Mouse (Mus musculus) hindbrain, embryonic 14.5 days (tissue): ENCODE measurements around the gene Dennd4b. TPM values are rescaled to one million over a fixed set of nuclear protein-coding genes. Genes with fewer than 3 reads are reported as not detected.

Experiments used
- ATAC-seq: fragments of 200-750 bp; cut with Nextera tagmentation; 2 replicates; pipeline ENCODE4 v1.8.0; 2017; ENCODE audit warnings: moderate number of reproducible peaks, mild to moderate bottlenecking, moderate TSS enrichment, moderate library complexity; ENCODE audit not compliant: low FRiP score
- DNase-seq: peaks from one replicate; pipeline ENCODE4 v3.0.0-alpha.2; 2015; ENCODE audit warnings: low spot score
- H3K27ac ChIP-seq: fragments of 300-500 bp; sonication (generic); 2 replicates; pipeline ENCODE4 v1.5.1; 2014; ENCODE audit warnings: mild to moderate bottlenecking, moderate library complexity
- H3K27me3 ChIP-seq: fragments of 300-500 bp; sonication (generic); 2 replicates; pipeline ENCODE4 v1.6.1; 2014; ENCODE audit warnings: mild to moderate bottlenecking, low read length, mixed read lengths; ENCODE audit not compliant: control insufficient read depth, insufficient read depth
- H3K36me3 ChIP-seq: fragments of 300-500 bp; sonication (generic); replicated peaks from 2 replicates; pipeline ENCODE4 v1.6.1; 2014; ENCODE audit not compliant: control insufficient read depth, insufficient read depth
- H3K4me1 ChIP-seq: fragments of 300-500 bp; sonication (generic); replicated peaks from 2 replicates; pipeline ENCODE4 v1.6.1; 2014; ENCODE audit warnings: antibody characterized with exemption, low read length, mixed read lengths; ENCODE audit not compliant: control insufficient read depth, insufficient read depth
- H3K4me2 ChIP-seq: fragments of 300-500 bp; sonication (generic); replicated peaks from 2 replicates; pipeline ENCODE4 v1.6.1; 2014; ENCODE audit warnings: mild to moderate bottlenecking, moderate library complexity
- H3K4me3 ChIP-seq: fragments of 300-500 bp; sonication (generic); replicated peaks from 2 replicates; pipeline ENCODE4 v1.5.1; 2014; ENCODE audit warnings: mild to moderate bottlenecking, low read length
- H3K9ac ChIP-seq: fragments of 300-500 bp; sonication (generic); 2 replicates; pipeline ENCODE4 v1.6.1; 2014
- H3K9me3 ChIP-seq: fragments of 300-500 bp; sonication (generic); 2 replicates; pipeline ENCODE4 v1.6.1; 2016; ENCODE audit warnings: low read length; ENCODE audit not compliant: control insufficient read depth
- WGBS: fragments of 180-500 bp; shearing (Covaris S2); extraction: QIAGEN DNeasy Blood & Tissue Kit; methylation state at CpG from one replicate; pipeline ENCODE4 v1.1.7; 2014; 5-methylcytosine and 5-hydroxymethylcytosine counted together
- microRNA-seq: library from miRNA; unstranded; fragments of <30 nt; microRNA quantifications from one replicate; pipeline ENCODE4, GENCODE M21; 2016
- polyA plus RNA-seq: library from polyadenylated mRNA; unstranded; fragments of >200 nt; fragmentation: Nextera tagmentation; extraction: Ambion mirVana; gene quantifications from 2 replicates; pipeline ENCODE4 v1.2.1, GENCODE M21; 2014

Gene Dennd4b
- polyA plus RNA-seq, 1 experiment from 2014 or later = 7.1 TPM

DNA sequence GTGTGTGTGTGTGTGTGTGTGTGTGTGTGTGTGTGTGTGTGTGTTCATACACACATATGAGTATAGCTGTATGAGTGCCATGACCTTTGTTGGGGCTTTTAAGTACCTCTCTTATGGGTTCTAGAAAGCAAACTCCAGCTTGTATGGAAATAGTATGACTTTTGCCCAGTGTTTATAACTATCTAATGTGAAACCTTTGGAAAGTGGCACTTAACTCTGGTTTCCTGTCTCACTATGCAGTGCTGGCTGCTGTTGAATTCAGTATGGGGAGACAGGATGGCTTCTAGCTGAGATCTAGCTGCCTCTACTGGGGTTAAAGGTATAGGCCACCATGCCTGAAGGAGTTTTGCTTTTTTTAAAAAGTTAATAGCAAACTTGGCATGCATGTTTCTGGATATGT, 44.6 kb downstream of the Dennd4b start:
- DNase-seq (no peak), ATAC-seq (no peak)
- Histone ChIP-seq H3K36me3 (no peaks in the 10 kb centered on the region), H3K4me3 (no peak overlapping the region), H3K27me3 (no peaks in the 10 kb centered on the region), H3K4me1 (no peaks in the 10 kb centered on the region), H3K9me3 (no peaks in the 10 kb centered on the region), H3K4me2 (no peak overlapping the region), H3K27ac (no peak overlapping the region), H3K9ac (no peak overlapping the region)

- H3K36me3 ChIP-seq = no peaks in the 10 kb centered on the region
- no peak overlapping the region for H3K4me3 ChIP-seq
- H3K9ac ChIP-seq = no peak overlapping the region
- ATAC-seq (no peak), DNase-seq (no peak)
- no peak overlapping the region for H3K4me2 ChIP-seq
- H3K4me1 ChIP-seq = no peaks in the 10 kb centered on the region
- H3K27ac ChIP-seq = no peak overlapping the region
- H3K27me3 ChIP-seq = no peaks in the 10 kb centered on the region
- H3K9me3 ChIP-seq = no peaks in the 10 kb centered on the region
Measured at GRCm38 (mm10) chr3:90313367-90313766, 48.4 kb downstream of the Dennd4b start.

GRCm38 (mm10) chr3:90314241-90314640, 49.3 kb downstream of the Dennd4b start:
- Histone ChIP-seq H3K4me1 (no peaks in the 10 kb centered on the region), H3K4me2 (no peak overlapping the region), H3K9me3 (no peaks in the 10 kb centered on the region), H3K4me3 (no peak overlapping the region), H3K36me3 (no peaks in the 10 kb centered on the region), H3K27ac (no peak overlapping the region), H3K9ac (no peak overlapping the region), H3K27me3 (no peaks in the 10 kb centered on the region)
- no peak; the same call in 1 of the 2 replicates for ATAC-seq
- DNase-seq = no peak

- 40% methylated on average over 6 of the region's 6 CpGs for WGBS
- Histone ChIP-seq H3K4me2 (peak overlapping the region; percentile 54), H3K36me3 (no peaks in the 10 kb centered on the region), H3K9ac (peak overlapping the region; percentile 61), H3K4me1 (peaks cover 20% of the 10 kb centered on the region), H3K27me3 (no peaks in the 10 kb centered on the region), H3K9me3 (no peaks in the 10 kb centered on the region), H3K27ac (peak overlapping the region; percentile 96), H3K4me3 (peak overlapping the region; percentile 16)
- ATAC-seq (peak; percentile 78), DNase-seq (peak; percentile 46)
Measured at GRCm38 (mm10) chr3:90322289-90322688, 57.3 kb downstream of the Dennd4b start.

DNA sequence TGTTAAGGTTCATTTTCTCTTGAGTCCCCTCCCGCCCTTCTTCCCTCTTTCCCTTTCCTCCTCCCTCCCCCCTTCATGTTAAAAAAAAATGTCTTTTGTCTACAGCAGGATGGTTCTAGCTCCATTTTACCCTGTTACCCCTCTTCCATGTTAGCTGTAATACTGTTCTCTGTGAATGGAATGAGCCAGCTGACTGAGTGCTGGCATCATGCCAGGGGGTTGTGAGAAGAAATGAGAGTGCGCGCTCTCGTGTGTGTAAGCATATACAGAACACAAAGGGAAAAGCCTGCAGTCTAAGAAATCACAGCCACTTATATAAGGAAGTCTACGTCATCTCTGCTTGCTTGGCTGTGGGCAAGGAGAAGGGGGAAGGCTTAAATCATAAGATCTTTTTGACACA, 58.1 kb downstream of the Dennd4b start:
- peak overlapping the region; percentile 54 for H3K4me2 ChIP-seq
- H3K36me3 ChIP-seq = no peaks in the 10 kb centered on the region
- no peak overlapping the region for H3K4me3 ChIP-seq
- ATAC-seq (peak; percentile 94), DNase-seq (peak; percentile 94)
- H3K4me1 ChIP-seq = peaks cover 20% of the 10 kb centered on the region
- WGBS = 12% methylated on average over 5 of the region's 5 CpGs
- H3K9me3 ChIP-seq = no peaks in the 10 kb centered on the region
- H3K9ac ChIP-seq = peak overlapping the region; percentile 61
- H3K27me3 ChIP-seq = no peaks in the 10 kb centered on the region
- peak overlapping the region; percentile 96 for H3K27ac ChIP-seq

Small RNA genes within 50 kb of the gene (microRNA-seq; reads per million reads assigned to microRNA genes)
- not detected for gene Mir7012

Other genes with a start within 250 kb of the Dennd4b start
- gene 4933434E20Rik, start 213.5 kb upstream of the Dennd4b start, polyA plus RNA-seq = 200 and 225 TPM in 2 replicates
- 140 and 148 TPM in 2 replicates for gene Ubap2l, start 212.6 kb upstream of the Dennd4b start, polyA plus RNA-seq
- 313 and 339 TPM in 2 replicates for gene Tpm3, start 192.5 kb upstream of the Dennd4b start, polyA plus RNA-seq
- 0.35 and 0.51 TPM in 2 replicates for gene Nup210l, start 161.1 kb upstream of the Dennd4b start, polyA plus RNA-seq
- 911 and 1,154 TPM in 2 replicates for gene Rps27, start 51.5 kb upstream of the Dennd4b start, polyA plus RNA-seq
- 11.9 and 13.3 TPM in 2 replicates for gene Rab13, start 51.5 kb upstream of the Dennd4b start, polyA plus RNA-seq
- gene Jtb, start 33.6 kb upstream of the Dennd4b start, polyA plus RNA-seq = 102 and 103 TPM in 2 replicates
- gene Creb3l4, start 21.7 kb upstream of the Dennd4b start, polyA plus RNA-seq = 1.8 and 1.9 TPM in 2 replicates
- 42.9 and 48.0 TPM in 2 replicates for gene Slc39a1, start 17.0 kb upstream of the Dennd4b start, polyA plus RNA-seq
- 10.1 and 10.5 TPM in 2 replicates for gene Crtc2, start 11.0 kb upstream of the Dennd4b start, polyA plus RNA-seq
- gene Gatad2b, start 28.0 kb downstream of the Dennd4b start, polyA plus RNA-seq = 12.3 and 14.7 TPM in 2 replicates
- gene Slc27a3, start 124.8 kb downstream of the Dennd4b start, polyA plus RNA-seq = 24.1 and 24.8 TPM in 2 replicates
- 32.2 and 36.0 TPM in 2 replicates for gene Ints3, start 168.4 kb downstream of the Dennd4b start, polyA plus RNA-seq
- gene Npr1, start 200.7 kb downstream of the Dennd4b start, polyA plus RNA-seq = 2.8 and 4.0 TPM in 2 replicates
- 228 and 235 TPM in 2 replicates for gene Ilf2, start 210.9 kb downstream of the Dennd4b start, polyA plus RNA-seq
- 86.8 and 94.0 TPM in 2 replicates for gene Snapin, start 225.8 kb downstream of the Dennd4b start, polyA plus RNA-seq
- 122 and 126 TPM in 2 replicates for gene Chtop, start 244.3 kb downstream of the Dennd4b start, polyA plus RNA-seq
- gene S100a1, start 249.2 kb downstream of the Dennd4b start, polyA plus RNA-seq = 19.8 TPM in 2 replicates
- gene S100a13, start 249.2 kb downstream of the Dennd4b start, polyA plus RNA-seq = 11.9 TPM in 2 replicates